Mouse (Mus musculus) kidney, adult 2 months (tissue): ENCODE results near the gene Cdon. TPM values are rescaled to one million over a fixed set of nuclear protein-coding genes. Genes with fewer than 3 reads are reported as not detected.

ENCODE experiments used
- DNase-seq: peaks from one replicate; pipeline ENCODE4 v3.0.0; 2021
- H3K27ac ChIP-seq: fragments of 200-500 bp; 2 replicates; pipeline ENCODE4 v1.5.1; 2012; ENCODE audit warnings: low read depth, low read length, control low read depth, inconsistent platforms; ENCODE audit not compliant: insufficient read depth
- H3K27me3 ChIP-seq: fragments of 200-500 bp; replicated peaks from 2 replicates; pipeline ENCODE4 v1.6.1; 2012; ENCODE audit warnings: mild to moderate bottlenecking, moderate library complexity, low read length, inconsistent platforms; ENCODE audit not compliant: control insufficient read depth, insufficient read depth
- H3K36me3 ChIP-seq: fragments of 200-500 bp; 2 replicates; pipeline ENCODE4 v1.6.1; 2012; ENCODE audit warnings: mild to moderate bottlenecking, moderate library complexity, low read length, inconsistent platforms; ENCODE audit not compliant: control insufficient read depth, insufficient read depth
- H3K4me1 ChIP-seq: fragments of 200-500 bp; 2 replicates; pipeline ENCODE4 v1.6.1; 2011; ENCODE audit warnings: low read length; ENCODE audit not compliant: control insufficient read depth, insufficient read depth
- H3K4me3 ChIP-seq: fragments of 200-500 bp; 2 replicates; pipeline ENCODE4 v1.5.1; 2011; ENCODE audit warnings: mild to moderate bottlenecking, low read depth, low read length, control low read depth; ENCODE audit not compliant: insufficient read depth
- CTCF ChIP-seq: fragments of 200-500 bp; conservative IDR thresholded peaks from 2 replicates; pipeline ENCODE4 v1.5.1; 2011; ENCODE audit warnings: low read depth, mild to moderate bottlenecking, control low read depth, low read length, moderate library complexity, mixed read lengths; ENCODE audit not compliant: insufficient read depth, insufficient read length
- POLR2A ChIP-seq: fragments of 200-500 bp; IDR thresholded peaks from one replicate; pipeline ENCODE4 v1.6.1; 2011; ENCODE audit warnings: low read depth, low read length, control low read depth
- WGBS: fragments of 180-500 bp; shearing (Covaris S2); methylation state at CpG from one replicate; pipeline ENCODE4 v1.1.7; 2018; 5-methylcytosine and 5-hydroxymethylcytosine counted together
- polyA plus RNA-seq: library from polyadenylated mRNA; depleted of rRNA; stranded (reverse); fragments of >200 nt; gene quantifications from 2 replicates; pipeline ENCODE4 v1.2.3, GENCODE M21; 2012

Cdon gene
- polyA plus RNA-seq, 1 experiment, result 4.0 TPM

DNA sequence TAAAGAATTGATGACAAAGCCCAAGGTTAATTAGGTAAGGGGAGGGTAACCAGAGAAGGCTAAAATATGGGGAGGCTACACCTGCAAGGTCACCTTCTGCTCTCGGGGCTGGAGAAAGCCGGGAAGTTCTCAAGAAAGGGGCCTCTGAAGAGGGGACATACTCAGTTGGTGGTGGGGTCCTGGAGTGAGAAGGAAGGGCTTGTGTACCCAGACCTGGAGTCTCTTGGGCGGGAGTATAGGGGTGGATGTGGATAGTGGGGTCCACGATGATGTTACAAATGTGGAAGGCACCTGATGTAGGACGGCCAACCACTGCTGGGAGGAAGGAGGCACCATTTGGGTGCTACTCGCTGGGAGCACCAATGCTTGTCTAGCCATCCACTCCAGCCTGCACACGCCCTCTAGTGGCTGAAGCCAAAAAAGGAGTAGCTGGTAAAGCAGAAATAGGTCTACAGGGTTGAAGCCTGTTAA lies 103.0 kb downstream of the Cdon start:
- Histone ChIP-seq H3K27me3 (no peaks in the 10 kb centered on the region), H3K4me3 (no peak overlapping the region), H3K36me3 (no peaks in the 10 kb centered on the region), H3K27ac (no peak overlapping the region), H3K4me1 (no peaks in the 10 kb centered on the region)
- TF ChIP-seq CTCF (peak; percentile 85), POLR2A (no peak)
- WGBS, result 16% methylated on average over 7 of the region's 7 CpGs
- DNase-seq, result peak; percentile 74

- Histone ChIP-seq H3K36me3 (no peaks in the 10 kb centered on the region), H3K4me1 (no peaks in the 10 kb centered on the region), H3K27me3 (no peaks in the 10 kb centered on the region), H3K27ac (no peak overlapping the region), H3K4me3 (no peak overlapping the region)
- 68% methylated on average over 3 of the region's 3 CpGs for WGBS
- TF ChIP-seq POLR2A (no peak), CTCF (no peak)
- no peak for DNase-seq
These were observed 108.2 kb downstream of the Cdon start for GRCm38 (mm10) chr9:35529141-35529540.

DNA sequence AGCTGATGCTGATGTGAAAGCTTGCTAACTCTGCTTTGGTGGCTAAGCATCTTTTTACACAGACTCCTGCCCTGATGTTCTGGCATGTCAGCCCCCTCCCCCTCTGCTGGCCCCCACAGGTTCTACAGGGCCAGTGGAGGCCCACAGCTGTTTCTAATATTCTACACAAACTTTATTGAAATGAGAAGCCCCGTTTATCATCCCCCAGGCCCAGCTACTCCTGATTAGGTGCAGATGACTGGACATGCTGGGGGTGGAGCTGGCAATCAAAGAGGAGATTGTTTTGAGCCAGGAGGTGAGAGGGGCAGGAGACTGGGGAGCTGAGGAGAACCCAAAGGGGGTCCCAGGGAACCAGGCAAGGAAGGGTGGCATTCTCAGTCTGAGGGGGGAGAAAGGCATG lies 108.9 kb downstream of the Cdon start:
- no peaks in the 10 kb centered on the region for H3K36me3 ChIP-seq
- H3K4me3 ChIP-seq, result no peak overlapping the region
- H3K27me3 ChIP-seq, result no peaks in the 10 kb centered on the region
- no peak overlapping the region for H3K27ac ChIP-seq
- DNase-seq, result no peak
- 29% methylated on average over 1 of the region's 1 CpGs for WGBS
- H3K4me1 ChIP-seq, result no peaks in the 10 kb centered on the region
- no peak for TF ChIP-seq CTCF

- DNase-seq, result no peak
- Histone ChIP-seq H3K27me3 (no peaks in the 10 kb centered on the region), H3K27ac (no peak overlapping the region), H3K4me1 (no peaks in the 10 kb centered on the region), H3K36me3 (no peaks in the 10 kb centered on the region), H3K4me3 (no peak overlapping the region)
- 50% methylated on average over 9 of the region's 9 CpGs for WGBS
- TF ChIP-seq POLR2A (no peak), CTCF (no peak)
These were observed 112.3 kb downstream of the Cdon start for GRCm38 (mm10) chr9:35533266-35533665.

- peak; percentile 73 for TF ChIP-seq CTCF
- no peak for TF ChIP-seq POLR2A
- 11% methylated on average over 2 of the region's 2 CpGs for WGBS
- Histone ChIP-seq H3K27ac (no peak overlapping the region), H3K36me3 (no peaks in the 10 kb centered on the region), H3K4me1 (no peaks in the 10 kb centered on the region), H3K27me3 (no peaks in the 10 kb centered on the region), H3K4me3 (no peak overlapping the region)
- DNase-seq, result peak; percentile 40
These were observed 114.2 kb downstream of the Cdon start for GRCm38 (mm10) chr9:35535110-35535509.

GRCm38 (mm10) chr9:35535876-35536275 lies 114.9 kb downstream of the Cdon start:
- no peaks in the 10 kb centered on the region for H3K36me3 ChIP-seq
- WGBS, result 82% methylated on average over 4 of the region's 4 CpGs
- TF ChIP-seq POLR2A, result no peak
- no peak for TF ChIP-seq CTCF
- no peak overlapping the region for H3K27ac ChIP-seq
- no peaks in the 10 kb centered on the region for H3K4me1 ChIP-seq
- no peak overlapping the region for H3K4me3 ChIP-seq
- no peak for DNase-seq
- H3K27me3 ChIP-seq, result no peaks in the 10 kb centered on the region

GRCm38 (mm10) chr9:35539001-35539750 lies 118.2 kb downstream of the Cdon start:
- Histone ChIP-seq H3K27me3 (no peaks in the 10 kb centered on the region), H3K4me1 (no peaks in the 10 kb centered on the region), H3K27ac (no peak overlapping the region), H3K36me3 (no peaks in the 10 kb centered on the region), H3K4me3 (no peak overlapping the region)
- peak; percentile 27 for DNase-seq
- 59% methylated on average over 13 of the region's 13 CpGs for WGBS
- TF ChIP-seq POLR2A, result no peak
- TF ChIP-seq CTCF, result no peak

GRCm38 (mm10) chr9:35541024-35541423 lies 120.1 kb downstream of the Cdon start:
- H3K4me3 ChIP-seq, result no peak overlapping the region
- H3K27ac ChIP-seq, result no peak overlapping the region
- TF ChIP-seq POLR2A (no peak), CTCF (no peak)
- WGBS, result 86% methylated on average over 5 of the region's 5 CpGs
- H3K27me3 ChIP-seq, result no peaks in the 10 kb centered on the region
- H3K4me1 ChIP-seq, result no peaks in the 10 kb centered on the region
- no peaks in the 10 kb centered on the region for H3K36me3 ChIP-seq
- DNase-seq, result no peak
